Mouse (Mus musculus): ENCODE data around the gene Atcay. TPM values are rescaled to one million over a fixed set of nuclear protein-coding genes. Genes with fewer than 3 reads are reported as not detected.

Gene Atcay
- polyA plus RNA-seq, 1 experiment from 2014 or later = 37.2 TPM

- Histone ChIP-seq H3K4me1 (peaks cover 22% of the 10 kb centered on the region), H3K27me3 (peaks cover 63% of the 10 kb centered on the region), H3K9me3 (peaks cover 4% of the 10 kb centered on the region; the same call in 1 of the 2 replicates), H3K4me3 (no peak overlapping the region), H3K36me3 (peaks cover 30% of the 10 kb centered on the region), H3K27ac (replicated peaks) (no peak overlapping the region), H3K9ac (replicated peaks) (no peak overlapping the region; the same call in 1 of the 2 replicates), H3K4me2 (replicated peaks) (0 out of 2 replicates have a peak overlapping the region, but pooled peaks have one; percentile 3)
- 45% methylated on average over 21 of the region's 21 CpGs for WGBS
- no peak; the same call in 1 of the 2 replicates for ATAC-seq (ENCODE audit: low FRiP score, low read depth)
Observed at GRCm38 (mm10) chr10:81259225-81259884, 28.7 kb upstream of the Atcay start.

DNA sequence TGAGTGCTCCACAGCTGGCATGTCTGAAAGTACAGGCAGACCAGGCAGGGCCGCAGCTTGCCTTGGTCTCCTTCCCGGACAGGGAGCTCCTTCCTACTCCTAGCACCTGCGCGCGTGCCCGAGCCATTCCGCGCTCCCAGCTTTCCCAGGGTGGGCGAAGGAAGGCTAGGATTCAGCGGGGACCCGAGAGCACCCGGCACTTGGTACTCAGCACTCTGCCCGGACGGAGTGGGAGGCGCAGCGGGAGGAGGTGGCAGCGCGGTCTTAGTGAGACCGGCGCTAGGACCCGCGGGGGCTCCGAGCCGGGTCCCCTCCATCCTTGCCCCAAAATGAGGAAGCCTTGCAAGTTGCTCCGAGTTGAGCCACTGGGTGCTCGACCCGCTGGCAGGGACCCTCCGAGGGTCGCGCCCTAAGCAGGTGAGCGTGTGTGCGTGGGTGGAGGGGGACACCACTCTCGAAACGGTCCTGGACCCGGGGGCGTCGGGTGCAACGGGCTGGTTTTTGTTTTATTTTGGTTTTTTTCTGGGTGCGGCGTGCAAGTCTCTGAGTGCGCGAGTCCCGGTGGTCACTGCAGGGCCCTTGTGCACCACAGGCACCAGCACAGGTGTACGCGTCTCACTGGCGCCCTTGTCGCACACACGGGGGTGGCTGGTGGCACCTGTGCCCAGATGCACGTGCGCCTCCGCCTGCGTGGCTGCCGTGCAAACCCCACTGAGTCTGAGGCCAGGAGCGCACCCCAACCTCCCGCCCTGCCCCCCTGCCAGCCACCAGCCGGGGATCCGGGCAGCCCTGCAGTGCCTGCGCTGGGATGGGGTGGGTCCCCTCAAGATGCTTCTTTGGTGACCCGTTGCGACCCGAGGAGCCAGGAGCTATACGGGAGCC, 26.8 kb upstream of the Atcay start:
- Histone ChIP-seq H3K36me3 (peaks cover 10% of the 10 kb centered on the region; the same call in 1 of the 2 replicates), H3K9ac (replicated peaks) (peak overlapping the region; percentile 20), H3K9me3 (peaks cover 4% of the 10 kb centered on the region; the same call in 1 of the 2 replicates), H3K4me1 (peaks cover 31% of the 10 kb centered on the region), H3K27ac (replicated peaks) (no peak overlapping the region), H3K4me2 (replicated peaks) (peak overlapping the region; percentile 71), H3K27me3 (peaks cover 83% of the 10 kb centered on the region), H3K4me3 (peak overlapping the region; percentile 47)
- ATAC-seq (ENCODE audit: low FRiP score, low read depth) = no peak
- WGBS = 2% methylated on average over 62 of the region's 62 CpGs

DNA sequence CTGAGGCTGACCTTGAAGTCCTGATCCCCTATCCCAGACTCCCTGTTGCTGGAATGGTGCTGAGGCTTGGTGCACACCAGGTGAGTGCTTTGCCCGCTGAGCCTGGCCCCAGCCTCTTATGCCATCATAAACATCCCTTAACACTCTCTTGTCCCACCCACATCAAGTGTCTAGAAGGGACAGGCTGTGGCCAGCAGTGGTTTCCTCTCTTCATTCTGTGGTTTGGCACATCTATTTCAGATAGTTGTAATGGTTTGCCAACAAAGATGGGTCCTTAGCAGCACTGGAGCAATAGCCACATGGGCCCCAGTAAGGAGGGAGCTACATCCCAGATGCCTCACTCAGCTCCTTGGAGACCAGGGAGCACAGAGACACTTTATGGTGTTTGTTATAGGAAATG, 24.3 kb upstream of the Atcay start:
- no peak overlapping the region for H3K27ac ChIP-seq (replicated peaks)
- peaks cover 95% of the 10 kb centered on the region for H3K27me3 ChIP-seq
- H3K36me3 ChIP-seq = no peaks in the 10 kb centered on the region
- H3K4me3 ChIP-seq = no peak overlapping the region
- H3K9me3 ChIP-seq = no peaks in the 10 kb centered on the region
- H3K9ac ChIP-seq (replicated peaks) = no peak overlapping the region
- ATAC-seq (ENCODE audit: low FRiP score, low read depth) = no peak
- WGBS = 61% methylated on average over 1 of the region's 1 CpGs
- H3K4me2 ChIP-seq (replicated peaks) = no peak overlapping the region
- H3K4me1 ChIP-seq = peaks cover 35% of the 10 kb centered on the region

DNA sequence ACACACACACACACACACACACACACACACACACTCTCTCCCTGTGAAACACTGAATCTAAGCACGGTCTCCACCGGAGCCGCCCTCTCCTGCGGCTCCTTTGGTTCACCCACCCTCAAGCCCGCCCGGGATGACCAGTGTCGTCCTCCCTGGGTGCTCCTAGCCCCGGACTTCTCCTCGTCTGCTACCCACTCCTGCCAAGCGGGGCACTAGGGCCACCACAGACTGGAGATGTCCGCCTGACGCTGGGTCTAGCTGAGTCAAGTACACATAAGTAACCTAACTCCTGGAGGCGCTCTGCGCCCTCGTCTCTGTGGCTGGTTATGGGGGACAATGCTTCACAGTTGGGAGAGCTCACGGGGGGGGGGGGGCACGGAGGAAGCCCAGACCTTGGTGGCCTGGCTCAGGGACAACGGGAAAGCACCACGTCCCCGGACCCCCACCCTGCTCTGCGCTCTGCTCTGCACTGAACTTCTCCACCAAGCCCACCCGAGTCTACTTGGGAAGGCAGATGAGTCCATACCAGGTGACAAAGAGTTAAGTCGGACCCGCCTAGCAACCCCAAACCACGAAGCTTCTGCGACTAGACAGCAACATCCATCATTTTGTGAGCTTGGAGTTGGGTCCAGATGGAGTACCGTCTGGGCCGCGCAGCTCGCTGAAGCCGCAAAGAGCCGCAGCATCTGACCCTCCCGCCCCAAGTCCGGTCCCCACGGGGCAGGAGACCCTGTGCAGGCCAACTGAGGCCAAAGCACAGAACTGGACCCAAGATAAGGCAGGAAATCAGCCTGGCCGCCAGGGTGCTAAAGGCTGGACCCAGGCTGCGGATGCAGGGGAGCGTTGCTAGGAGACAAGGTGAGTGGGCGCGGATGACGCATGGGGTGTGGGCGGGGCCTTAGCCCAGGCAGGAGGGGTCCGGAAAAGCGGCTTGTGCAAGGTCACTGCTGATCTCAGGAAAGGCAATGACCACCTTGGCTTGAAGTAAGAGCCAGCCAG, 22.1 kb upstream of the Atcay start, which contains the start of gene Matk:
Gene Matk, plus strand, starts transcription at position 512 of the 996 bp plus-strand sequence.
- WGBS = 8% methylated on average over 44 of the region's 44 CpGs
- Histone ChIP-seq H3K27ac (replicated peaks) (no peak within 1 kb of the TSS), H3K27me3 (peaks cover 86% of the 10 kb centered on the region), H3K4me1 (peaks cover 22% of the 10 kb centered on the region), H3K9me3 (no peaks in the 10 kb centered on the region), H3K9ac (replicated peaks) (peak within 1 kb of the TSS; percentile 28), H3K4me3 (peak within 1 kb of the TSS; percentile 19), H3K36me3 (0 out of 2 replicates have a peak, but pooled peaks cover 4% of the 10 kb centered on the region), H3K4me2 (replicated peaks) (peak within 1 kb of the TSS; percentile 43)
- peak; percentile 51 for ATAC-seq (ENCODE audit: low FRiP score, low read depth)

DNA sequence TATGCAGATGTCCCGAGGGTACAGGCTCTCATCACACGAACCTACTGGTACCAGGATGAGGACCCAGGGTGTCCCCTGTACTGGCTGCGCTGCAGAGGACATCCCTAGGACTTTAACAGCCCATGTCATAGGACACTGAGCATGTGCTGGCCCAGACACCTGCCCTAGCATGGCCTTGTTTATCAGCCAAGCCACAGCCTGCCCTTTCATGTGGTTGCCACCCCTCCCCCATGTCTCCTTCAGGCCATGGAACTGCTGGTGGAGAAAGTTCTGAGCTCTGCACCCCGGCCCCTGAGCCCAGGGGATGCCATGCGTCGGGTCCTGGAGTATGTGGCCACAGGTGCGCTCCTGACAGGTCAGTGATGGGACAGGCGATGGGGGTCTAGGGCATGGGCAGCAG, 18.8 kb upstream of the Atcay start:
- Histone ChIP-seq H3K36me3 (0 out of 2 replicates have a peak, but pooled peaks cover 4% of the 10 kb centered on the region), H3K4me3 (no peak overlapping the region), H3K4me1 (peaks cover 19% of the 10 kb centered on the region), H3K27ac (replicated peaks) (no peak overlapping the region), H3K27me3 (peaks cover 63% of the 10 kb centered on the region), H3K9me3 (no peaks in the 10 kb centered on the region), H3K9ac (replicated peaks) (no peak overlapping the region), H3K4me2 (replicated peaks) (no peak overlapping the region)
- 85% methylated on average over 8 of the region's 8 CpGs for WGBS
- no peak for ATAC-seq (ENCODE audit: low FRiP score, low read depth)

GRCm38 (mm10) chr10:81247804-81248203, 17.2 kb upstream of the Atcay start:
- Histone ChIP-seq H3K27ac (replicated peaks) (no peak overlapping the region), H3K9me3 (no peaks in the 10 kb centered on the region), H3K4me2 (replicated peaks) (no peak overlapping the region), H3K4me1 (peaks cover 13% of the 10 kb centered on the region), H3K36me3 (0 out of 2 replicates have a peak, but pooled peaks cover 4% of the 10 kb centered on the region), H3K4me3 (no peak overlapping the region), H3K9ac (replicated peaks) (no peak overlapping the region), H3K27me3 (peaks cover 61% of the 10 kb centered on the region)
- 92% methylated on average over 2 of the region's 2 CpGs for WGBS
- no peak for ATAC-seq (ENCODE audit: low FRiP score, low read depth)

DNA sequence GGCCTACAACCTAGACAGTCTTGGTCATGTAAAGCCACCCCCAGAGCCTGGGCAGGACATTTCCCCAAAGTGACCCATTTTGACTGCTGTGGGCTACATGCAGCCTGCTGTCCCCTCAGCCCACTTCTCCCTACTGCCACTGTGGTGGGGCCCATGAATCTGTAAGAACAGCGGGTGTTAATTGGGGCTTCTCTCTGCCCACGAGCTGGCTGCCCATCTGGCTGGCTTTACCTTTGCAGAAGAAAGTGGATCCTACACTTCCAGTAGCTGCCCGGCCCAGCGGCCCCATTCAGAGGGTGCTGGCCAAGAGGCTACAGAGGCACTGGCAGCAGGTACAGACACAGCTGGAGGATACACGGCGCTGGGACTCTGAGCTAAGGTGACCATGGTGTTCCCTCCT, 14.5 kb upstream of the Atcay start:
- 0 out of 2 replicates have a peak, but pooled peaks cover 4% of the 10 kb centered on the region for H3K36me3 ChIP-seq
- H3K4me2 ChIP-seq (replicated peaks) = no peak overlapping the region
- WGBS = 78% methylated on average over 6 of the region's 6 CpGs
- H3K9me3 ChIP-seq = no peaks in the 10 kb centered on the region
- peaks cover 5% of the 10 kb centered on the region for H3K4me1 ChIP-seq
- peaks cover 54% of the 10 kb centered on the region for H3K27me3 ChIP-seq
- no peak overlapping the region for H3K4me3 ChIP-seq
- H3K27ac ChIP-seq (replicated peaks) = no peak overlapping the region
- ATAC-seq (ENCODE audit: low FRiP score, low read depth) = no peak
- no peak overlapping the region for H3K9ac ChIP-seq (replicated peaks)

- Histone ChIP-seq H3K27me3 (peaks cover 60% of the 10 kb centered on the region), H3K4me3 (no peak overlapping the region), H3K4me2 (replicated peaks) (no peak overlapping the region), H3K36me3 (0 out of 2 replicates have a peak, but pooled peaks cover 4% of the 10 kb centered on the region), H3K4me1 (peaks cover 11% of the 10 kb centered on the region), H3K9ac (replicated peaks) (no peak overlapping the region), H3K27ac (replicated peaks) (no peak overlapping the region), H3K9me3 (no peaks in the 10 kb centered on the region)
- peak; percentile 61 for ATAC-seq (ENCODE audit: low FRiP score, low read depth)
- WGBS = 9% methylated on average over 17 of the region's 17 CpGs
Observed at GRCm38 (mm10) chr10:81244595-81244994, 14.0 kb upstream of the Atcay start.

DNA sequence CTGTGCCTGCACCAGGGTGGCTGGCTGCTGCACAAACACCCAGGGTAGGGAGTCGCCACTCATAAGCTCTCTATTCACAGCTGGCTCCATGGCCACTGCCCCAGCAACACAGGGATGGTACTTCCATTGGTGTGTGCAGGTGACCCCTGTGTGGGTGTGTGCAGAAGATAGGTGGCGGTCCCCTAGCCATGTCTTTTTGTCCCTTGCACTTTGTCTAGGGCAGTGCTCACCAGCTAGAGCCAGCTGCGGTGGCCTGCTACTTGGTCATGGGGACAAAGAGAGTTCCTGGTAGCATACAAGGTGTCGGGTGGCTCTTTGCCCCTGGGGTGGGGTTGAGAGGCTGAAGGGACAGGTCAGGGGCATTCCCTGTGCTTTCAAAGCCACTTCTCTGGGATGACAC, 13.5 kb upstream of the Atcay start:
- Histone ChIP-seq H3K27ac (replicated peaks) (no peak overlapping the region), H3K4me2 (replicated peaks) (no peak overlapping the region), H3K4me3 (no peak overlapping the region), H3K9me3 (no peaks in the 10 kb centered on the region), H3K4me1 (peaks cover 12% of the 10 kb centered on the region), H3K27me3 (peaks cover 62% of the 10 kb centered on the region), H3K36me3 (0 out of 2 replicates have a peak, but pooled peaks cover 4% of the 10 kb centered on the region), H3K9ac (replicated peaks) (no peak overlapping the region)
- ATAC-seq (ENCODE audit: low FRiP score, low read depth) = peak; percentile 1; the same call in 1 of the 2 replicates
- 79% methylated on average over 4 of the region's 4 CpGs for WGBS

GRCm38 (mm10) chr10:81242021-81242420, 11.4 kb upstream of the Atcay start:
- 92% methylated on average over 16 of the region's 16 CpGs for WGBS
- ATAC-seq (ENCODE audit: low FRiP score, low read depth) = no peak
- H3K4me1 ChIP-seq = peaks cover 12% of the 10 kb centered on the region
- no peak overlapping the region for H3K27ac ChIP-seq (replicated peaks)
- H3K4me2 ChIP-seq (replicated peaks) = no peak overlapping the region
- no peak overlapping the region for H3K9ac ChIP-seq (replicated peaks)
- H3K36me3 ChIP-seq = no peaks in the 10 kb centered on the region
- H3K27me3 ChIP-seq = peaks cover 55% of the 10 kb centered on the region
- no peaks in the 10 kb centered on the region for H3K9me3 ChIP-seq
- H3K4me3 ChIP-seq = no peak overlapping the region

DNA sequence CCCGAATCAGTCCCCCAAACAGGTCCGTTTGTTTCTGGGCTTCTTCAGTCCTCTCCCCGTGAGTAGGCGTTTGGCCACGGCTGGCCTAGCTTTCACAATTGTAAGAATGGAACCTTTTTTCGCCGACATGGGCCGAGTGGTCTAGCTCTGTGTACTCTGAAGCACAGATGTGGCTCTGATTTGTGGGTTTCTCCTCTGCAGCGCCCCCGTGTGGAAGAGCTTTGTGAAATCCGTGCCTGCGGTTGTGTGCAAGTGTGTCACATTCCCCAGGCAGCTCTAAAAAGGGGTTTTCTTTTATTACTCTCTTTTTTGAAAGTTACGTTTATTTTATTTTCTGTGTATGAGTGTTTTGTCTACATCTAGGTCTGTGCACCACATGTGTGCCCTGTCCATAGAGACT, 10.2 kb upstream of the Atcay start:
- Histone ChIP-seq H3K4me3 (no peak overlapping the region), H3K36me3 (no peaks in the 10 kb centered on the region), H3K4me1 (peaks cover 12% of the 10 kb centered on the region), H3K4me2 (replicated peaks) (no peak overlapping the region), H3K9ac (replicated peaks) (no peak overlapping the region), H3K27ac (replicated peaks) (no peak overlapping the region), H3K27me3 (peaks cover 56% of the 10 kb centered on the region), H3K9me3 (no peaks in the 10 kb centered on the region)
- ATAC-seq (ENCODE audit: low FRiP score, low read depth) = no peak
- WGBS = 25% methylated on average over 13 of the region's 13 CpGs

Data from midbrain, embryonic 12.5 days (tissue).